Mouse (Mus musculus): ENCODE data around the gene Lrrk1. TPM values are rescaled to one million over a fixed set of nuclear protein-coding genes. Genes with fewer than 3 reads are reported as not detected.

Gene Lrrk1
- total and polyA plus RNA-seq, 3 experiments = 7.8 to 11.0 (median 9.6) TPM

DNA sequence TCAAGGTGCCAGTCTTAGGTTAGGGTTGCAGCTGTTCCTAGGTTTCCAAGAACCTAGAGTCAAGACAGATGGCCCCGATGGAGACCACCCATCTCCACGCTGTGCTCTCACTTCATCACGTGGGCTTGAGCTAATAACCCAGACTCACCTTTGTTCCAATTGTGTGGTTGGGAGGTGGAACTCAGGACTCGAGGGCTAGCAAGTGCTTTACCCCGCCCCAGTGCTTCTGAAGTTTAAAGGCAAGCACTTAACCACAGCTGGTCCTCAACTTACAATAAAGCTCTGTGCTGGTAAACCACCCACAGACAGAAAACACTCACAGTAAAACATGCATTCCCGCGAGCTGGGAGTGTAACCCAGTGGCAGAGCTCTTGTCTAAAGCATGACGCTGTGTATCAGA, 204.7 kb downstream of the Lrrk1 start:
- H3K27ac ChIP-seq = no peak overlapping the region
- no peaks in the 10 kb centered on the region for H3K79me2 ChIP-seq (replicated peaks; ENCODE audit: control insufficient read depth, insufficient read depth, low read length)
- H3K36me3 ChIP-seq (ENCODE audit: control insufficient read depth, insufficient read depth, low read length) = no peaks in the 10 kb centered on the region
- H3K9ac ChIP-seq (ENCODE audit: low read depth, low read length) = no peak overlapping the region
- TF ChIP-seq POLR2A (IDR thresholded peaks at IDR 0.05; ENCODE audit: insufficient read depth, low read depth, low read length) = no peak
- no peak for TF ChIP-seq EP300 (IDR thresholded peaks at IDR 0.05; ENCODE audit: insufficient read depth, low read depth, low read length)
- TF ChIP-seq CTCF (IDR thresholded peaks at IDR 0.05) = no peak
- H3K27me3 ChIP-seq (ENCODE audit: control insufficient read depth, insufficient read depth, low read length) = no peaks in the 10 kb centered on the region
- 82% methylated on average over 8 of the region's 8 CpGs for WGBS
- intact Hi-C loops (cut with DNase I) = no loop called here
- H3K4me3 ChIP-seq = no peak overlapping the region
- DNase-seq = no peak
- peaks cover 5% of the 10 kb centered on the region for H3K4me1 ChIP-seq (ENCODE audit: control insufficient read depth, insufficient read depth, low read length)

- Histone ChIP-seq H3K27ac (no peak overlapping the region), H3K36me3 (ENCODE audit: control insufficient read depth, insufficient read depth, low read length) (no peaks in the 10 kb centered on the region), H3K79me2 (replicated peaks; ENCODE audit: control insufficient read depth, insufficient read depth, low read length) (no peaks in the 10 kb centered on the region), H3K4me1 (ENCODE audit: control insufficient read depth, insufficient read depth, low read length) (peaks cover 5% of the 10 kb centered on the region), H3K9ac (ENCODE audit: low read depth, low read length) (no peak overlapping the region), H3K27me3 (ENCODE audit: control insufficient read depth, insufficient read depth, low read length) (no peaks in the 10 kb centered on the region), H3K4me3 (no peak overlapping the region)
- intact Hi-C loops (cut with DNase I) = loop anchor here (1.0 kb wide), 1 partner anchor 12 kb away; no protein-coding TSS in a partner anchor
- no peak for DNase-seq
- 89% methylated on average over 7 of the region's 7 CpGs for WGBS
- TF ChIP-seq CTCF (IDR thresholded peaks at IDR 0.05) (peak; percentile 16; the same call in 1 of the 2 replicates), EP300 (IDR thresholded peaks at IDR 0.05; ENCODE audit: insufficient read depth, low read depth, low read length) (no peak)
Measured at GRCm38 (mm10) chr7:66182075-66182715, 206.0 kb downstream of the Lrrk1 start.

- no peaks in the 10 kb centered on the region for H3K27me3 ChIP-seq (ENCODE audit: control insufficient read depth, insufficient read depth, low read length)
- intact Hi-C loops (cut with DNase I) = no loop called here
- no peak overlapping the region for H3K9ac ChIP-seq (ENCODE audit: low read depth, low read length)
- no peaks in the 10 kb centered on the region for H3K79me2 ChIP-seq (replicated peaks; ENCODE audit: control insufficient read depth, insufficient read depth, low read length)
- H3K27ac ChIP-seq = no peak overlapping the region
- no peak for DNase-seq
- H3K4me1 ChIP-seq (ENCODE audit: control insufficient read depth, insufficient read depth, low read length) = peaks cover 5% of the 10 kb centered on the region
- WGBS = 72% methylated on average over 10 of the region's 10 CpGs
- no peak for TF ChIP-seq EP300 (IDR thresholded peaks at IDR 0.05; ENCODE audit: insufficient read depth, low read depth, low read length)
- no peak for TF ChIP-seq POLR2A (IDR thresholded peaks at IDR 0.05; ENCODE audit: insufficient read depth, low read depth, low read length)
- no peak for TF ChIP-seq CTCF (IDR thresholded peaks at IDR 0.05)
- H3K36me3 ChIP-seq (ENCODE audit: control insufficient read depth, insufficient read depth, low read length) = no peaks in the 10 kb centered on the region
- no peak overlapping the region for H3K4me3 ChIP-seq
Measured at GRCm38 (mm10) chr7:66180711-66181365, 207.3 kb downstream of the Lrrk1 start.

- intact Hi-C loops (cut with DNase I) = no loop called here
- TF ChIP-seq CTCF (IDR thresholded peaks at IDR 0.05) = no peak
- TF ChIP-seq EP300 (IDR thresholded peaks at IDR 0.05; ENCODE audit: insufficient read depth, low read depth, low read length) = no peak
- no peak for TF ChIP-seq POLR2A (IDR thresholded peaks at IDR 0.05; ENCODE audit: insufficient read depth, low read depth, low read length)
- Histone ChIP-seq H3K27me3 (ENCODE audit: control insufficient read depth, insufficient read depth, low read length) (no peaks in the 10 kb centered on the region), H3K4me1 (ENCODE audit: control insufficient read depth, insufficient read depth, low read length) (peaks cover 5% of the 10 kb centered on the region), H3K27ac (no peak overlapping the region), H3K9ac (ENCODE audit: low read depth, low read length) (no peak overlapping the region), H3K79me2 (replicated peaks; ENCODE audit: control insufficient read depth, insufficient read depth, low read length) (no peaks in the 10 kb centered on the region), H3K36me3 (ENCODE audit: control insufficient read depth, insufficient read depth, low read length) (no peaks in the 10 kb centered on the region), H3K4me3 (no peak overlapping the region)
- DNase-seq = no peak
- 47% methylated on average over 3 of the region's 3 CpGs for WGBS
Measured at GRCm38 (mm10) chr7:66180260-66180659, 207.9 kb downstream of the Lrrk1 start.

DNA sequence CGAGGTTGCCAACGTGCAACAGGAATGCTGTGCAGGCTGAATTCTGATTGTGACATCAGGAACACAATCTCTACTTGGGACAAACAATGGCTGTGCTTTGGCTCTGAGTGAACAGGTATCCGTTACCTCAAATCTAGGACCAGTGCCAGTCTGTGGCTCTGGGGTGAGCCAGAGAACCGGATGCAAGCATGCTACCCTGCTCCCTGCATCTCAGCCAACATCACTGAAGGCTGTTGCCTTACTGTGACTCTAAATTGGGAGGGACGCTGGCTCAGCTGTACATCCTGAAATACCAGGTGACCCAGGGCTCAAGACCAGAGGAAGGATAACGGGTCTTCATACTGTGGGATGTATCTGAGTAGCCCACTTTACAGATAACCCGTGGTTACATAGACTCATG, 208.4 kb downstream of the Lrrk1 start:
- no peak overlapping the region for H3K9ac ChIP-seq (ENCODE audit: low read depth, low read length)
- no peaks in the 10 kb centered on the region for H3K36me3 ChIP-seq (ENCODE audit: control insufficient read depth, insufficient read depth, low read length)
- WGBS = 66% methylated on average over 7 of the region's 7 CpGs
- no peak for TF ChIP-seq CTCF (IDR thresholded peaks at IDR 0.05)
- no peak for TF ChIP-seq POLR2A (IDR thresholded peaks at IDR 0.05; ENCODE audit: insufficient read depth, low read depth, low read length)
- TF ChIP-seq EP300 (IDR thresholded peaks at IDR 0.05; ENCODE audit: insufficient read depth, low read depth, low read length) = no peak
- no peak overlapping the region for H3K27ac ChIP-seq
- H3K4me1 ChIP-seq (ENCODE audit: control insufficient read depth, insufficient read depth, low read length) = peaks cover 5% of the 10 kb centered on the region
- no peak for DNase-seq
- no peaks in the 10 kb centered on the region for H3K79me2 ChIP-seq (replicated peaks; ENCODE audit: control insufficient read depth, insufficient read depth, low read length)
- no peaks in the 10 kb centered on the region for H3K27me3 ChIP-seq (ENCODE audit: control insufficient read depth, insufficient read depth, low read length)
- intact Hi-C loops (cut with DNase I) = no loop called here
- H3K4me3 ChIP-seq = no peak overlapping the region

GRCm38 (mm10) chr7:66179120-66179581, 209.0 kb downstream of the Lrrk1 start:
- 32% methylated on average over 10 of the region's 10 CpGs for WGBS
- peak in 1 of 2 experiments; percentile 70 for DNase-seq
- Histone ChIP-seq H3K27me3 (ENCODE audit: control insufficient read depth, insufficient read depth, low read length) (no peaks in the 10 kb centered on the region), H3K4me1 (ENCODE audit: control insufficient read depth, insufficient read depth, low read length) (peaks cover 5% of the 10 kb centered on the region), H3K4me3 (no peak overlapping the region), H3K36me3 (ENCODE audit: control insufficient read depth, insufficient read depth, low read length) (no peaks in the 10 kb centered on the region), H3K79me2 (replicated peaks; ENCODE audit: control insufficient read depth, insufficient read depth, low read length) (no peaks in the 10 kb centered on the region), H3K27ac (no peak overlapping the region), H3K9ac (ENCODE audit: low read depth, low read length) (no peak overlapping the region)
- intact Hi-C loops (cut with DNase I) = no loop called here
- TF ChIP-seq POLR2A (IDR thresholded peaks at IDR 0.05; ENCODE audit: insufficient read depth, low read depth, low read length) = no peak
- TF ChIP-seq CTCF (IDR thresholded peaks at IDR 0.05) = no peak
- 0 out of 2 replicates have a peak, but pooled peaks have one; percentile 15 for TF ChIP-seq EP300 (IDR thresholded peaks at IDR 0.05; ENCODE audit: insufficient read depth, low read depth, low read length)
